Mouse (Mus musculus) ES-Bruce4 (cell line): ENCODE data around the gene Gm21962.

ENCODE experiments used
- CTCF ChIP-seq: IDR thresholded peaks from one replicate; pipeline ENCODE4 v1.8.1; 2011; ENCODE audit warnings: low read depth, low read length
- POLR2A ChIP-seq: IDR thresholded peaks from one replicate; pipeline ENCODE4 v1.8.1; 2011; ENCODE audit warnings: low read length; ENCODE audit not compliant: insufficient read depth

GRCm38 (mm10) chr3:137636571-137636970 lies 34.8 kb upstream of the Gm21962 start:
- TF ChIP-seq POLR2A (no peak), CTCF (no peak)
